Comparison of ENCODE assay signal across 8 mouse cellular contexts in the genomic region with DNA sequence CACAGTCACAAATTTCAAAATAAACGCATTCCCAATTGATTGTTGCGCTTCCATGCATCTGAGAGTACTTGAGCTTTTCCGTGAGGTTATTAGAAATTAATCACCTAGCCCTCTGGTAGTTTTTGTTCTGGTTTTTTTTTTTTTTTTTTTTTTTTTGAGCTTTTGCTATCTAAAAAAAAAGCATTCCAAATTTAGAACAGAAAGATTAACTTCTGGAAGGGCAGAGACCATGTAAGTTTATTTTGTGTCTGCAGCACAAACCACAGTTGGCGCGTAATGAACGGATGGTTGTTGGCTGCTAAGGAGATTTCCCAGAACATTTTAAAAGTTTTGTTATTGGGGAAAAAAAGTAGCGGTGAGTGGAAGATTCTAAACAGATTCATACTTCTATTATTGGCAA. TPM values are rescaled to one million over a fixed set of nuclear protein-coding genes. Genes with fewer than 3 reads are reported as not detected.
DNase-seq lines count a peak whose midpoint lies in the region; ATAC-seq and TF ChIP-seq lines count a peak whose summit lies in the region.

No protein-coding gene starts in this region.

- H3K9ac ChIP-seq in kidney, postnatal 0 days (ENCODE audit: low read depth, low read length) = peak overlapping the region; percentile 89; the same call in 1 of the 2 replicates
- H3K9ac ChIP-seq in hindbrain, embryonic 16.5 days (ENCODE audit: low read depth, low read length) = peak overlapping the region; percentile 83
- peak overlapping the region; percentile 90 for H3K9ac ChIP-seq in midbrain, embryonic 16.5 days (ENCODE audit: low read depth, low read length)

- no peak for ATAC-seq in kidney, postnatal 0 days (replicated peaks; ENCODE audit: low FRiP score, low read depth)
- ATAC-seq in hindbrain, embryonic 16.5 days = no peak
- ATAC-seq in midbrain, embryonic 16.5 days = no peak

- WGBS in kidney, postnatal 0 days = 46% methylated on average over 7 of the region's 7 CpGs
- WGBS in embryonic facial prominence, embryonic 10.5 days = 67% methylated on average over 7 of the region's 7 CpGs
- WGBS in hindbrain, embryonic 16.5 days = 59% methylated on average over 7 of the region's 7 CpGs
- 58% methylated on average over 7 of the region's 7 CpGs for WGBS in midbrain, embryonic 16.5 days

- peak overlapping the region; percentile 82 for H3K4me2 ChIP-seq in kidney, postnatal 0 days (ENCODE audit: low read length)
- peak overlapping the region; percentile 84 for H3K4me2 ChIP-seq in hindbrain, embryonic 16.5 days (ENCODE audit: low read length)
- H3K4me2 ChIP-seq in midbrain, embryonic 16.5 days (ENCODE audit: low read length) = peak overlapping the region; percentile 80

- H3K27ac ChIP-seq in kidney, postnatal 0 days = no peak overlapping the region
- H3K27ac ChIP-seq in embryonic facial prominence, embryonic 10.5 days (replicated peaks) = peak overlapping the region; percentile 96
- no peak overlapping the region; the same call in 1 of the 2 replicates for H3K27ac ChIP-seq in hindbrain, embryonic 16.5 days (ENCODE audit: low read depth, low read length)
- peak overlapping the region; percentile 96 for H3K27ac ChIP-seq in midbrain, embryonic 16.5 days (ENCODE audit: low read length)

- H3K36me3 ChIP-seq in kidney, postnatal 0 days (ENCODE audit: insufficient read depth, low read length) = no peaks in the 10 kb centered on the region
- H3K36me3 ChIP-seq in embryonic facial prominence, embryonic 10.5 days (replicated peaks) = peaks cover 4% of the 10 kb centered on the region
- no peaks in the 10 kb centered on the region for H3K36me3 ChIP-seq in hindbrain, embryonic 16.5 days (ENCODE audit: control insufficient read depth, insufficient read depth, low read length)
- H3K36me3 ChIP-seq in midbrain, embryonic 16.5 days (ENCODE audit: control insufficient read depth, insufficient read depth, low read length) = no peaks in the 10 kb centered on the region

- DNase-seq in kidney, postnatal 0 days (ENCODE audit: low spot score) = peak; percentile 13
- no peak for DNase-seq in kidney, adult 9 months
- no peak for DNase-seq in embryonic facial prominence, embryonic 10.5 days (ENCODE audit: low spot score)
- no peak for DNase-seq in B cell, adult 2 months
- no peak for DNase-seq in adrenal gland, adult 8-10 months
- no peak for DNase-seq in gastrocnemius, postnatal 10 days

- no peaks in the 10 kb centered on the region for H3K4me1 ChIP-seq in kidney, postnatal 0 days (replicated peaks; ENCODE audit: insufficient read depth, low read length)
- H3K4me1 ChIP-seq in embryonic facial prominence, embryonic 10.5 days = peaks cover 12% of the 10 kb centered on the region
- peaks cover 14% of the 10 kb centered on the region for H3K4me1 ChIP-seq in hindbrain, embryonic 16.5 days (ENCODE audit: control insufficient read depth, insufficient read depth, low read depth, low read length)
- H3K4me1 ChIP-seq in midbrain, embryonic 16.5 days (ENCODE audit: control insufficient read depth, insufficient read depth, low read length) = peaks cover 19% of the 10 kb centered on the region

- peak overlapping the region; percentile 85 for H3K4me3 ChIP-seq in kidney, postnatal 0 days (replicated peaks; ENCODE audit: low read depth, low read length)
- H3K4me3 ChIP-seq in embryonic facial prominence, embryonic 10.5 days = peak overlapping the region; percentile 80
- peak overlapping the region; percentile 89 for H3K4me3 ChIP-seq in hindbrain, embryonic 16.5 days (ENCODE audit: low read length)
- H3K4me3 ChIP-seq in midbrain, embryonic 16.5 days (ENCODE audit: low read depth, low read length) = peak overlapping the region; percentile 83

- H3K9me3 ChIP-seq in kidney, postnatal 0 days (replicated peaks; ENCODE audit: low read length) = no peaks in the 10 kb centered on the region
- H3K9me3 ChIP-seq in embryonic facial prominence, embryonic 10.5 days = no peaks in the 10 kb centered on the region
- H3K9me3 ChIP-seq in hindbrain, embryonic 16.5 days (ENCODE audit: control insufficient read depth, low read length) = no peaks in the 10 kb centered on the region
- H3K9me3 ChIP-seq in midbrain, embryonic 16.5 days (replicated peaks; ENCODE audit: control insufficient read depth, low read length, poor library complexity, severe bottlenecking) = no peaks in the 10 kb centered on the region

- TF ChIP-seq CTCF in kidney, postnatal 0 days (IDR thresholded peaks at IDR 0.05; ENCODE audit: low read depth) = no peak

- H3K27me3 ChIP-seq in kidney, postnatal 0 days (ENCODE audit: insufficient read depth, low read length) = no peaks in the 10 kb centered on the region
- H3K27me3 ChIP-seq in embryonic facial prominence, embryonic 10.5 days (replicated peaks; ENCODE audit: low read depth, poor library complexity, severe bottlenecking) = no peaks in the 10 kb centered on the region
- H3K27me3 ChIP-seq in hindbrain, embryonic 16.5 days (replicated peaks; ENCODE audit: control insufficient read depth, insufficient read depth, low read length) = no peaks in the 10 kb centered on the region; the same call in 1 of the 2 replicates
- H3K27me3 ChIP-seq in midbrain, embryonic 16.5 days (ENCODE audit: control insufficient read depth, insufficient read depth, low read depth, low read length) = no peaks in the 10 kb centered on the region

RNA-seq across cellular contexts. Expression of a gene that starts 0.8 kb away (rescaled TPM):
- 48.0 and 52.4 TPM in 2 replicates for polyA plus RNA-seq in kidney, postnatal 0 days (2015; fragmentation: Nextera tagmentation; extraction: Ambion mirVana)
- polyA plus RNA-seq in embryonic facial prominence, embryonic 10.5 days (2016; fragmentation: Nextera tagmentation; extraction: Ambion mirVana) = 64.3 and 67.6 TPM in 2 replicates
- 199 and 204 TPM in 2 replicates for polyA plus RNA-seq in hindbrain, embryonic 16.5 days (2015; fragmentation: Nextera tagmentation; extraction: Ambion mirVana)
- polyA plus RNA-seq in midbrain, embryonic 16.5 days (2015; fragmentation: Nextera tagmentation; extraction: Ambion mirVana) = 218 and 228 TPM in 2 replicates
- 100 to 1,000 TPM; 126 to 155 (median 139) TPM for total RNA-seq in adrenal gland, adult 8-10 months (2022)
- total RNA-seq in gastrocnemius, postnatal 10 days (2021) = 10 to 100 TPM; 60.2 to 64.4 TPM

RNA-seq across cellular contexts. Expression of a gene that starts 38.5 kb away (rescaled TPM):
- 1.5 and 1.7 TPM in 2 replicates for polyA plus RNA-seq in kidney, postnatal 0 days (2015; fragmentation: Nextera tagmentation; extraction: Ambion mirVana)
- polyA plus RNA-seq in embryonic facial prominence, embryonic 10.5 days (2016; fragmentation: Nextera tagmentation; extraction: Ambion mirVana) = 4.8 and 6.3 TPM in 2 replicates
- polyA plus RNA-seq in hindbrain, embryonic 16.5 days (2015; fragmentation: Nextera tagmentation; extraction: Ambion mirVana) = 7.8 and 9.4 TPM in 2 replicates
- 7.2 and 9.4 TPM in 2 replicates for polyA plus RNA-seq in midbrain, embryonic 16.5 days (2015; fragmentation: Nextera tagmentation; extraction: Ambion mirVana)
- 10 to 100 TPM in 2 of 4 experiments, 1 to 10 TPM in 2; 6.1 to 15.7 (median 10.0) TPM for total RNA-seq in adrenal gland, adult 8-10 months (2022)
- 10 to 100 TPM; 12.4 to 13.2 TPM for total RNA-seq in gastrocnemius, postnatal 10 days (2021)

Comparison
In these comparisons a context has a peak if more than half of its experiments do, and no peak if none do; other contexts are left out.
1. H3K27ac ChIP-seq: peak in embryonic facial prominence, embryonic 10.5 days (single experiment) and midbrain, embryonic 16.5 days (single experiment); none in kidney, postnatal 0 days (single experiment) and hindbrain, embryonic 16.5 days (single experiment).
2. Peak in every context shown above with its lines, with median percentiles within 50 percentile points of each other: H3K4me2 ChIP-seq, H3K4me3 ChIP-seq and H3K9ac ChIP-seq.